Mouse (Mus musculus) liver, postnatal 0 days (tissue): ENCODE measurements at regions not wholly inside any gene's neighbourhood (a gene's known extent, or its start where the extent isn't known, plus 50 kb on each side); places are given as distances from the start of the nearest gene placed in this dataset.

Source experiments
- ATAC-seq: fragments of 200-750 bp; cut with Nextera tagmentation; 2 replicates; pipeline ENCODE4 v1.8.0; 2017; ENCODE audit warnings: mild to moderate bottlenecking, moderate library complexity
- DNase-seq: peaks from one replicate; pipeline ENCODE4 v3.0.0-alpha.2; 2016
- H3K27ac ChIP-seq: fragments of 300-500 bp; sonication (generic); 2 replicates; pipeline ENCODE4 v1.5.1; 2014; ENCODE audit warnings: antibody characterized with exemption, moderate library complexity, mild to moderate bottlenecking, low read depth
- H3K27me3 ChIP-seq: fragments of 300-500 bp; sonication (generic); 2 replicates; pipeline ENCODE4 v1.6.1; 2014; ENCODE audit warnings: low read length, control low read depth, mixed read lengths; ENCODE audit not compliant: insufficient read depth
- H3K36me3 ChIP-seq: fragments of 300-500 bp; sonication (generic); replicated peaks from 2 replicates; pipeline ENCODE4 v1.6.1; 2014; ENCODE audit warnings: mild to moderate bottlenecking, control low read depth, low read length, moderate library complexity, mixed read lengths; ENCODE audit not compliant: insufficient read depth
- H3K4me1 ChIP-seq: fragments of 300-500 bp; sonication (generic); 2 replicates; pipeline ENCODE4 v1.6.1; 2014; ENCODE audit warnings: antibody characterized with exemption, mild to moderate bottlenecking, control low read depth; ENCODE audit not compliant: insufficient read depth
- H3K4me2 ChIP-seq: fragments of 300-500 bp; sonication (generic); 2 replicates; pipeline ENCODE4 v1.6.1; 2014; ENCODE audit warnings: low read depth, mild to moderate bottlenecking, low read length, moderate library complexity, mixed read lengths
- H3K4me3 ChIP-seq: fragments of 300-500 bp; sonication (generic); 2 replicates; pipeline ENCODE4 v1.5.1; 2014; ENCODE audit warnings: low read depth, low read length
- H3K9ac ChIP-seq: fragments of 300-500 bp; sonication (generic); replicated peaks from 2 replicates; pipeline ENCODE4 v1.6.1; 2014; ENCODE audit warnings: mild to moderate bottlenecking, moderate library complexity
- H3K9me3 ChIP-seq: fragments of 300-500 bp; sonication (generic); 2 replicates; pipeline ENCODE4 v1.6.1; 2016; ENCODE audit warnings: mild to moderate bottlenecking, control low read depth, low read length, mixed read lengths
- CTCF ChIP-seq: sonication (generic); IDR thresholded peaks from 2 replicates; pipeline ENCODE4 v1.5.1; 2016; ENCODE audit warnings: antibody characterized with exemption, low read depth
- EP300 ChIP-seq: IDR thresholded peaks from 2 replicates; pipeline ENCODE4 v1.6.1; 2016; ENCODE audit warnings: antibody characterized with exemption, low read depth, mild to moderate bottlenecking
- WGBS: fragments of 180-500 bp; shearing (Covaris S2); extraction: QIAGEN DNeasy Blood & Tissue Kit; methylation state at CpG from one replicate; pipeline ENCODE4 v1.1.7; 2014; ENCODE audit not compliant: insufficient replicate concordance; 5-methylcytosine and 5-hydroxymethylcytosine counted together

GRCm38 (mm10) chrX:11567827-11568226 is 240.2 kb downstream of the H2al1j start:
- Histone ChIP-seq H3K27ac (no peak overlapping the region), H3K27me3 (no peaks in the 10 kb centered on the region), H3K36me3 (no peaks in the 10 kb centered on the region), H3K4me2 (no peak overlapping the region), H3K9ac (no peak overlapping the region), H3K4me3 (no peak overlapping the region), H3K4me1 (no peaks in the 10 kb centered on the region), H3K9me3 (no peaks in the 10 kb centered on the region)
- WGBS, result 65% methylated on average over 6 of the region's 6 CpGs
- no peak for ATAC-seq
- TF ChIP-seq EP300 (no peak), CTCF (no peak)
- no peak for DNase-seq

GRCm38 (mm10) chrX:11568262-11568661 is 240.6 kb downstream of the H2al1j start:
- ATAC-seq, result no peak
- no peak overlapping the region for H3K4me3 ChIP-seq
- TF ChIP-seq EP300 (no peak), CTCF (no peak)
- DNase-seq, result no peak
- WGBS, result 59% methylated on average over 5 of the region's 5 CpGs
- no peak overlapping the region for H3K27ac ChIP-seq
- no peaks in the 10 kb centered on the region for H3K27me3 ChIP-seq
- H3K9ac ChIP-seq, result no peak overlapping the region
- H3K36me3 ChIP-seq, result no peaks in the 10 kb centered on the region
- no peaks in the 10 kb centered on the region for H3K4me1 ChIP-seq
- no peaks in the 10 kb centered on the region for H3K9me3 ChIP-seq
- no peak overlapping the region for H3K4me2 ChIP-seq

GRCm38 (mm10) chrX:11574354-11574753 is 246.7 kb downstream of the H2al1j start:
- Histone ChIP-seq H3K9ac (no peak overlapping the region), H3K4me3 (no peak overlapping the region), H3K9me3 (no peaks in the 10 kb centered on the region), H3K27ac (no peak overlapping the region), H3K4me2 (no peak overlapping the region), H3K27me3 (no peaks in the 10 kb centered on the region), H3K36me3 (no peaks in the 10 kb centered on the region), H3K4me1 (no peaks in the 10 kb centered on the region)
- 81% methylated on average over 3 of the region's 3 CpGs for WGBS
- no peak for DNase-seq
- ATAC-seq, result no peak
- TF ChIP-seq EP300 (no peak), CTCF (no peak)

- no peaks in the 10 kb centered on the region for H3K4me1 ChIP-seq
- ATAC-seq (no peak), DNase-seq (no peak)
- H3K9ac ChIP-seq, result no peak overlapping the region
- TF ChIP-seq EP300, result no peak
- TF ChIP-seq CTCF, result no peak
- no peak overlapping the region for H3K4me2 ChIP-seq
- WGBS, result 79% methylated on average over 6 of the region's 6 CpGs
- no peaks in the 10 kb centered on the region for H3K9me3 ChIP-seq
- H3K36me3 ChIP-seq, result no peaks in the 10 kb centered on the region
- H3K27me3 ChIP-seq, result no peaks in the 10 kb centered on the region
- no peak overlapping the region for H3K4me3 ChIP-seq
- H3K27ac ChIP-seq, result no peak overlapping the region
Measured at GRCm38 (mm10) chrX:11575571-11575970, 247.9 kb downstream of the H2al1j start.

- Histone ChIP-seq H3K4me2 (no peak overlapping the region), H3K27me3 (no peaks in the 10 kb centered on the region), H3K27ac (no peak overlapping the region), H3K4me1 (no peaks in the 10 kb centered on the region), H3K9me3 (no peaks in the 10 kb centered on the region), H3K36me3 (no peaks in the 10 kb centered on the region), H3K9ac (no peak overlapping the region), H3K4me3 (no peak overlapping the region)
- TF ChIP-seq CTCF (no peak), EP300 (no peak)
- 71% methylated on average over 8 of the region's 8 CpGs for WGBS
- ATAC-seq (no peak), DNase-seq (no peak)
Measured at GRCm38 (mm10) chrX:11576287-11576686, 248.7 kb downstream of the H2al1j start.

- ATAC-seq, result no peak
- no peaks in the 10 kb centered on the region for H3K4me1 ChIP-seq
- no peaks in the 10 kb centered on the region for H3K9me3 ChIP-seq
- H3K36me3 ChIP-seq, result no peaks in the 10 kb centered on the region
- no peaks in the 10 kb centered on the region for H3K27me3 ChIP-seq
- TF ChIP-seq EP300 (no peak), CTCF (no peak)
- no peak for DNase-seq
- WGBS, result 71% methylated on average over 3 of the region's 3 CpGs
- no peak overlapping the region for H3K4me3 ChIP-seq
- no peak overlapping the region for H3K27ac ChIP-seq
- no peak overlapping the region for H3K9ac ChIP-seq
- no peak overlapping the region for H3K4me2 ChIP-seq
Measured at GRCm38 (mm10) chrX:11577294-11577693, 249.7 kb downstream of the H2al1j start.

- TF ChIP-seq EP300 (no peak), CTCF (no peak)
- ATAC-seq (no peak), DNase-seq (no peak)
- Histone ChIP-seq H3K9ac (no peak overlapping the region), H3K4me1 (no peaks in the 10 kb centered on the region), H3K27me3 (no peaks in the 10 kb centered on the region; the same call in 1 of the 2 replicates), H3K4me3 (no peak overlapping the region), H3K36me3 (no peaks in the 10 kb centered on the region), H3K4me2 (no peak overlapping the region), H3K9me3 (no peaks in the 10 kb centered on the region), H3K27ac (no peak overlapping the region)
- WGBS, result 67% methylated on average over 5 of the region's 5 CpGs
Measured at GRCm38 (mm10) chrX:11585353-11585752, 257.7 kb downstream of the H2al1j start.
